In genomic region chr1:91802406-91803121, GRCm38 (mm10) we compare ENCODE assay signal across 9 mouse cellular contexts. TPM values are rescaled to one million over a fixed set of nuclear protein-coding genes. Genes with fewer than 3 reads are reported as not detected.
DNase-seq lines count a peak whose midpoint lies in the region; ATAC-seq and TF ChIP-seq lines count a peak whose summit lies in the region.
"Had no signal": no experiment of that assay in that cellular context is flagged by ENCODE, and none has a peak within 500 bp of the region (broad histone marks: within the 10 kb centered on the region; RNA-seq: fewer than 3 reads in every experiment).

No protein-coding gene starts in this region.

- H3K4me2 ChIP-seq in liver, embryonic 12.5 days = peak overlapping the region; percentile 68
- H3K4me2 ChIP-seq in liver, postnatal 0 days (ENCODE audit: low read depth, low read length) = no peak overlapping the region; the same call in 1 of the 2 replicates
- peak overlapping the region; percentile 88 for H3K4me2 ChIP-seq in embryonic facial prominence, embryonic 12.5 days (replicated peaks)
- peak overlapping the region; percentile 71 for H3K4me2 ChIP-seq in intestine, postnatal 0 days (replicated peaks; ENCODE audit: low read depth)
- peak overlapping the region; percentile 87 for H3K4me2 ChIP-seq in stomach, embryonic 16.5 days (ENCODE audit: low read depth, low read length)

- no peaks in the 10 kb centered on the region for H3K4me1 ChIP-seq in liver, embryonic 12.5 days
- H3K4me1 ChIP-seq in liver, postnatal 0 days (ENCODE audit: insufficient read depth) = no peaks in the 10 kb centered on the region
- H3K4me1 ChIP-seq in embryonic facial prominence, embryonic 12.5 days = peaks cover 35% of the 10 kb centered on the region
- no peaks in the 10 kb centered on the region for H3K4me1 ChIP-seq in intestine, postnatal 0 days (replicated peaks; ENCODE audit: control insufficient read depth, insufficient read depth, low read length)
- H3K4me1 ChIP-seq in stomach, embryonic 16.5 days (ENCODE audit: control insufficient read depth, insufficient read depth, low read length) = peaks cover 5% of the 10 kb centered on the region

- DNase-seq in liver, postnatal 0 days = no peak
- no peak for DNase-seq in layer of hippocampus, postnatal 36 days
- no peak for DNase-seq in spleen, postnatal 14 days (ENCODE audit: low spot score in 2 of 2)
- DNase-seq: kidney, adult 9 months had no signal

- 11% methylated on average over 30 of the region's 30 CpGs for WGBS in liver, embryonic 12.5 days (ENCODE audit: insufficient replicate concordance)
- WGBS in liver, postnatal 0 days (ENCODE audit: insufficient replicate concordance) = 11% methylated on average over 30 of the region's 30 CpGs
- 5% methylated on average over 30 of the region's 30 CpGs for WGBS in embryonic facial prominence, embryonic 12.5 days
- 10% methylated on average over 30 of the region's 30 CpGs for WGBS in intestine, postnatal 0 days
- WGBS in stomach, embryonic 16.5 days = 10% methylated on average over 30 of the region's 30 CpGs

- no peak for TF ChIP-seq EP300 in liver, postnatal 0 days (IDR thresholded peaks at IDR 0.05; ENCODE audit: low read depth)

- no peaks in the 10 kb centered on the region for H3K36me3 ChIP-seq in liver, embryonic 12.5 days
- no peaks in the 10 kb centered on the region for H3K36me3 ChIP-seq in liver, postnatal 0 days (replicated peaks; ENCODE audit: insufficient read depth, low read length)
- H3K36me3 ChIP-seq in embryonic facial prominence, embryonic 12.5 days = no peaks in the 10 kb centered on the region
- H3K36me3 ChIP-seq in intestine, postnatal 0 days (ENCODE audit: control insufficient read depth, insufficient read depth) = no peaks in the 10 kb centered on the region
- H3K36me3 ChIP-seq in stomach, embryonic 16.5 days (ENCODE audit: control insufficient read depth, insufficient read depth, low read length) = no peaks in the 10 kb centered on the region

- no peak overlapping the region for H3K9ac ChIP-seq in liver, embryonic 12.5 days
- no peak overlapping the region for H3K9ac ChIP-seq in liver, postnatal 0 days (replicated peaks)
- peak overlapping the region; percentile 72 for H3K9ac ChIP-seq in embryonic facial prominence, embryonic 12.5 days
- no peak overlapping the region for H3K9ac ChIP-seq in intestine, postnatal 0 days (ENCODE audit: low read depth, low read length)
- H3K9ac ChIP-seq in stomach, embryonic 16.5 days (ENCODE audit: low read length) = peak overlapping the region; percentile 68

- H3K27me3 ChIP-seq in liver, embryonic 12.5 days (replicated peaks) = peaks cover 60% of the 10 kb centered on the region
- peaks cover 40% of the 10 kb centered on the region for H3K27me3 ChIP-seq in liver, postnatal 0 days (ENCODE audit: insufficient read depth, low read length)
- H3K27me3 ChIP-seq in embryonic facial prominence, embryonic 12.5 days = peaks cover 34% of the 10 kb centered on the region
- H3K27me3 ChIP-seq in intestine, postnatal 0 days (replicated peaks; ENCODE audit: control insufficient read depth, insufficient read depth, low read length) = peaks cover 44% of the 10 kb centered on the region
- peaks cover 40% of the 10 kb centered on the region for H3K27me3 ChIP-seq in stomach, embryonic 16.5 days (ENCODE audit: control insufficient read depth, insufficient read depth, low read length)

- no peaks in the 10 kb centered on the region for H3K9me3 ChIP-seq in liver, embryonic 12.5 days (replicated peaks)
- no peaks in the 10 kb centered on the region for H3K9me3 ChIP-seq in liver, postnatal 0 days (ENCODE audit: low read length)
- H3K9me3 ChIP-seq in embryonic facial prominence, embryonic 12.5 days = no peaks in the 10 kb centered on the region
- no peaks in the 10 kb centered on the region for H3K9me3 ChIP-seq in intestine, postnatal 0 days (ENCODE audit: control insufficient read depth)
- no peaks in the 10 kb centered on the region for H3K9me3 ChIP-seq in stomach, embryonic 16.5 days (replicated peaks; ENCODE audit: control insufficient read depth, low read length)

- no peak overlapping the region for H3K27ac ChIP-seq in liver, embryonic 12.5 days
- no peak overlapping the region for H3K27ac ChIP-seq in liver, postnatal 0 days (ENCODE audit: low read depth)
- peak overlapping the region; percentile 96 for H3K27ac ChIP-seq in embryonic facial prominence, embryonic 12.5 days
- no peak overlapping the region for H3K27ac ChIP-seq in intestine, postnatal 0 days (ENCODE audit: low read depth, low read length)
- peak overlapping the region; percentile 48 for H3K27ac ChIP-seq in stomach, embryonic 16.5 days (ENCODE audit: low read length)

- H3K4me3 ChIP-seq in liver, embryonic 12.5 days = no peak overlapping the region
- no peak overlapping the region for H3K4me3 ChIP-seq in liver, postnatal 0 days (ENCODE audit: low read depth, low read length)
- peak overlapping the region; percentile 59 for H3K4me3 ChIP-seq in embryonic facial prominence, embryonic 12.5 days
- H3K4me3 ChIP-seq in intestine, postnatal 0 days (ENCODE audit: low read depth, low read length) = peak overlapping the region; percentile 45
- peak overlapping the region; percentile 57 for H3K4me3 ChIP-seq in stomach, embryonic 16.5 days (replicated peaks; ENCODE audit: low read length)

- TF ChIP-seq CTCF in liver, postnatal 0 days (IDR thresholded peaks at IDR 0.05; ENCODE audit: low read depth) = no peak
- no peak for TF ChIP-seq CTCF in intestine, postnatal 0 days (IDR thresholded peaks at IDR 0.05; ENCODE audit: low read depth)

- ATAC-seq in liver, embryonic 12.5 days = no peak
- no peak for ATAC-seq in liver, postnatal 0 days
- ATAC-seq in embryonic facial prominence, embryonic 12.5 days (ENCODE audit: insufficient number of reproducible peaks, insufficient read depth, low FRiP score, low TSS enrichment) = no peak
- ATAC-seq in intestine, postnatal 0 days = no peak
- no peak for ATAC-seq in stomach, embryonic 16.5 days (ENCODE audit: insufficient read depth, low FRiP score)
- no peak for ATAC-seq in CD4-positive, CD25-positive, alpha-beta regulatory T cell, adult 4 months

RNA-seq across cellular contexts. Expression of gene Twist2, which starts 1.3 kb away (rescaled TPM):
- polyA plus RNA-seq in liver, embryonic 12.5 days (2016; fragmentation: Nextera tagmentation; extraction: Ambion mirVana) = 0.87 and 1.0 TPM in 2 replicates
- 0.11 and 0.13 TPM in 2 replicates for polyA plus RNA-seq in liver, postnatal 0 days (2015; fragmentation: Nextera tagmentation; extraction: Ambion mirVana)
- 64.4 and 65.0 TPM in 2 replicates for polyA plus RNA-seq in embryonic facial prominence, embryonic 12.5 days (2016; fragmentation: Nextera tagmentation; extraction: Ambion mirVana)
- 2.5 and 2.7 TPM in 2 replicates for polyA plus RNA-seq in intestine, postnatal 0 days (2015; fragmentation: Nextera tagmentation; extraction: Ambion mirVana)
- 7.0 and 8.1 TPM in 2 replicates for polyA plus RNA-seq in stomach, embryonic 16.5 days (2015; fragmentation: Nextera tagmentation; extraction: Ambion mirVana)
- polyA plus RNA-seq in CD4-positive, CD25-positive, alpha-beta regulatory T cell, adult 4 months (2017; shearing (Covaris generic)) = not detected
- total RNA-seq in layer of hippocampus, postnatal 36 days (2021) = 1 to 10 TPM; 1.0 to 1.7 TPM

Comparison
In these comparisons a context has a peak if more than half of its experiments do, and no peak if none do; other contexts are left out.
1. H3K27ac ChIP-seq: peak in embryonic facial prominence, embryonic 12.5 days (single experiment) and stomach, embryonic 16.5 days (single experiment); none in liver, embryonic 12.5 days (single experiment), liver, postnatal 0 days (single experiment) and intestine, postnatal 0 days (single experiment).
2. H3K4me3 ChIP-seq: peak in embryonic facial prominence, embryonic 12.5 days (single experiment), intestine, postnatal 0 days (single experiment) and stomach, embryonic 16.5 days (single experiment); none in liver, embryonic 12.5 days (single experiment) and liver, postnatal 0 days (single experiment).
3. H3K9ac ChIP-seq: peak in embryonic facial prominence, embryonic 12.5 days (single experiment) and stomach, embryonic 16.5 days (single experiment); none in liver, embryonic 12.5 days (single experiment), liver, postnatal 0 days (single experiment) and intestine, postnatal 0 days (single experiment).